Mouse (Mus musculus): ENCODE measurements around the gene Cyp2d9.
A peak's percentile ranks its signal among the peaks of the same experiment; 100 is the strongest.
"Not testable (repeated sequence)": the region's sequence is repeated elsewhere in the genome, so short reads cannot be mapped to it uniquely, and the experiment has no call there.

The Cyp2d9 gene

GRCm38 (mm10) chr15:82433137-82433536 is at the start of gene Cyp2d9:
Cyp2d9 (plus strand) TSS chr15:82433437.
- no peak for DNase-seq (ENCODE audit: low spot score)

GRCm38 (mm10) chr15:82385729-82386128 is 47.5 kb upstream of the Cyp2d9 start:
- DNase-seq (ENCODE audit: low spot score) = no peak

DNA sequence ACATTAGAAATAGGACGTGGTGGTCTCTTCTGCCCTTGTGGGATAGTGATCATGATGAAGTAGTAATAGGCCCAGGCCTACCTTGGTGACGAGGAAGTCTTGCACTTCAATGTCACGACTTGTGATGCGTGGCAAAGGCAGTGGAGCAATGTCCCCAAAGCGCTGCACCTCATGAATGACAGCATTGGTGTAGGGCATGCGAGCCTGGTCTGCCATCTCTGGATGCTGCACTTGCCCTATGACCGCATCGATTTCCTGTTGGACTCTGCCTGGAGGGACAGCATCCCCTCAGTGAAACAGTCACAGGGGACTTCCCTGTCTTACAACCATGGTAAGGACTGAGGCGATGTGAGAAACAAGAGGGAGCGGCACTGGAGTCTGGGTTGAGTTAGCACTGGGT is 43.3 kb upstream of the Cyp2d9 start:
- DNase-seq (ENCODE audit: low spot score) = not testable (repeated sequence)

DNA sequence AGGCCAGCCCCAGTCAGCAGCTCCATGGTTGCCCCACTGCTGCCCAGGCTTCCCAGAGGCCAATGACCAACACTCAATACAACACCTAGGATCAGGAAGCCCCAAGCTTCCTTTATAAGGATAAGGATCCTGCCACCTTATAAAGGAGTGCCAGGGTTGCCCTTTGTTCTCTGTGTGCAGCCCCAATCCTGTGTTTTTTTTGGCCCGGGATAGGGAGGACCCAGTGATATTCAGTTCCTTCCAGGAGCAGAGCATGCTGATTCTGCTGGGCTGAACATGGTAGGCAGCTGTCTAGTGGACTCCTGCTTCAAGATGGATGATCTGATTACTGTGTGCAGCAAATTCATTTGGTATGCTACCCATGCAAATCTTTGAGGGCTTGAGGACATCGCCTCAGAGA is 39.3 kb upstream of the Cyp2d9 start, which contains the start of gene Cyp2d11:
Cyp2d11 (minus strand) TSS at position 101 of the 400 bp plus-strand sequence.
- not testable (repeated sequence) for DNase-seq (ENCODE audit: low spot score)

DNA sequence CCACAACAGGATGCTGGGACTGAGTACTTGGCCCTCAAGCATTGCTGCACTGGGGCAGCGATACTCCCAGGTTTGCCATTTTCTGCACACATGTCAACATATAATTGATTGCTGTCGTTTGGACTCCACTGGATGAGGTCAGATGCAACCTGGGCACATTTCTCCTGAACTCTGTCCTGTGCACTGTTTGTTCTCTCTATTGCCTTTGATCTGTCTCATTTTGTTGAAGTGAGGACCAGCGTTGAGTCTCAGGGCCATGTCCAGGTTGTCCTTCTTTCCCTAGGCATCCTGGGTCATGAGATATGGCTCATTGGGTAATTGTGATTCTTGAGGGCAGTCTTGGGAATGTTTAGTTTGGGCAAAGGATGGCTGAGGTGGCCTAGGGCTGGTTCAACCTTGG is 37.3 kb upstream of the Cyp2d9 start:
- DNase-seq (ENCODE audit: low spot score) = not testable (repeated sequence)

DNA sequence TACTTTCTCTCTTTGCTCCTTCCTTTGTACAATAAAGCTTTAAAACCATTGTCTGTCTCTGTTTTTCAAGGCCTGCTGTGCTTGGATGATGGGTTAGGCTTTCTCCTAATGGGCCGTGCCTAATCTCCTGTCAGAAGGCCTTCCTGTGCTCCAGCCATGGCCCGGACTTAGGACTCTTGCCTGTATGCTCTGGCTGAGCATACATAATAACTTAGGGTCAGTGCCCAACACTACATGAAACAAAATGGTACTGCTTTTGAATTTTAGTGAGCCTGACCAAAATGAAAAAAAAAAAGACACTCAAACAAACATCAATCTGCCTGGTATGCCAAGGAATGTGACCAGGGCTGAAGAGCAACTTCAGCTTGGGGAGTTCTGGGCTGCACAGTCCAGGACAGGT is 31.7 kb upstream of the Cyp2d9 start:
- DNase-seq (ENCODE audit: low spot score) = peak; percentile 40

DNA sequence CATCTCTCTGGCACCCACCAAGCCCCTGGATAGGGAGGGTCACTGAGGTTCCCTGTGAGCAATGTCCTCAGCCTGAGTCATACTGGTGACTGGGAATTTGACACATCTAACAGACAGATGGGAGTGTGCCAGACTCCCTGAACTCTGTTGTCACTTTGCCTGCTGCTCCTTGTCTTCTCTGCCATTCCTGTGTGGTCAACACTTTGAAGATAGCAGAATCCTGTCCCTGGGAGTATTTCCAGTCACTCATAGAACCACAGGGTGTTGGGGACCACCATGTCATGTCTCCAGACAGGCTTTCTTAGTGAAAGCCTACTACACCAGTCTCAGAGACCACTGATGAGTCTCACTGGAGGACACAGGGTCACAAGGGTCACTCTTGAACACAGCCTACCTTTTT is 31.1 kb upstream of the Cyp2d9 start:
- no peak for DNase-seq (ENCODE audit: low spot score)

DNA sequence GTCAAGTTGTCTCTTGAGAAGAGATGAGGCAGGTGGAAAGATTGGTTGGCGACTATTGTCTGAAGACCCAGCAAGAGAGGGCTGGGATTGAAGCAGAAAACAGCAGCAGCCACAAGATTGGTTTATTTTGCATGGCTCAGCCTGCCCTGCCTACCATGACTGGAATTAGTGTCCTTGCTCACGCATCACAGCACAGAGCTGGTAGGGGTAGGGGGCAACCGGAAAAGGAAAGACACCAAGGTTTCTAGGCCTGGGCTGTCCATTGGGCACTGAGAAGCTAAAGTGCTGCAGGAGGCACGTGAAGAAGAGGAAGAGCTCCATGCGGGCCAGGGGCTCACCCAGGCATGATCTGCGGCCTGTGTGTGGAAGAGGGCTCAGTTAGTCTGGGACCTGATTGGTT is 30.5 kb upstream of the Cyp2d9 start:
- no peak for DNase-seq (ENCODE audit: low spot score)

DNA sequence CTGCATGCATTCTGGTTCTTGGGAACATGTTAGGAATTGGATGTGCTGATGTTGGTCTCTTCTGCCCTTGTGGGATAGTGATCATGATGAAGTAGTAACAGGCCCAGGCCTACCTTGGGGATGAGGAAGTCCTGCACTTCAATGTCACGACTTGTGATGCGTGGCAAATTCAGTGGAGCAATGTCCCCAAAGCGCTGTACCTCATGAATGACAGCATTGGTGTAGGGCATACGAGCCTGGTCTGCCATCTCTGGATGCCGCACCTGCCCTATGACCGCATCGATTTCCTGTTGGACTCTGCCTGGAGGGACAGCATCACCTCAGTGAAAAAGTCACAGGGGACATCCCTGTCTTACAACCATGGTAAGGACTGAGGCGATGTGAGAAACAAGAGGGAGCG is 29.6 kb upstream of the Cyp2d9 start:
- DNase-seq (ENCODE audit: low spot score) = no peak

GRCm38 (mm10) chr15:82404163-82404562 is 29.1 kb upstream of the Cyp2d9 start:
- no peak for DNase-seq (ENCODE audit: low spot score)

DNA sequence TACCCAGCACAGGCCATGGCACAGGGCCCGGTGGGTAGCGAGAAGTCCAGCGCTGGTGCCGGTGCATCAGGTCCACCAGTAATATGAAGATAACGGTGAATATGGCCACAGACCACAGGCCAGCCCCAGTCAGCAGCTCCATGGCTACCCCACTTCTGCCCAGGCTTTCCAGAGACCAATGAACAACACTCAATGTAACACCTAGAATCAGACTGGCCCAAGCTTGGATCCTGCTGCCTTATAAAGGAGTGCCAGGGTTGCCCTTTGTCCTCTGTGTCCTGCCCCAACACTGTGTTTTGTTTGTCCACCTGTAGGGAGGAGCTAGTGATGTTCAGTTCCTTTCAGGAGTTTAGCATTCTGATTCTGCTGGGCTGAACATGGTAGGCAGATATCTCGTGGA is 26.3 kb upstream of the Cyp2d9 start, which contains the start of gene Cyp2d10:
Cyp2d10 (minus strand) TSS at position 215 of the 400 bp plus-strand sequence.
- no peak for DNase-seq (ENCODE audit: low spot score)

- no peak for DNase-seq (ENCODE audit: low spot score)
Observed at GRCm38 (mm10) chr15:82407536-82407935, 25.7 kb upstream of the Cyp2d9 start.

DNA sequence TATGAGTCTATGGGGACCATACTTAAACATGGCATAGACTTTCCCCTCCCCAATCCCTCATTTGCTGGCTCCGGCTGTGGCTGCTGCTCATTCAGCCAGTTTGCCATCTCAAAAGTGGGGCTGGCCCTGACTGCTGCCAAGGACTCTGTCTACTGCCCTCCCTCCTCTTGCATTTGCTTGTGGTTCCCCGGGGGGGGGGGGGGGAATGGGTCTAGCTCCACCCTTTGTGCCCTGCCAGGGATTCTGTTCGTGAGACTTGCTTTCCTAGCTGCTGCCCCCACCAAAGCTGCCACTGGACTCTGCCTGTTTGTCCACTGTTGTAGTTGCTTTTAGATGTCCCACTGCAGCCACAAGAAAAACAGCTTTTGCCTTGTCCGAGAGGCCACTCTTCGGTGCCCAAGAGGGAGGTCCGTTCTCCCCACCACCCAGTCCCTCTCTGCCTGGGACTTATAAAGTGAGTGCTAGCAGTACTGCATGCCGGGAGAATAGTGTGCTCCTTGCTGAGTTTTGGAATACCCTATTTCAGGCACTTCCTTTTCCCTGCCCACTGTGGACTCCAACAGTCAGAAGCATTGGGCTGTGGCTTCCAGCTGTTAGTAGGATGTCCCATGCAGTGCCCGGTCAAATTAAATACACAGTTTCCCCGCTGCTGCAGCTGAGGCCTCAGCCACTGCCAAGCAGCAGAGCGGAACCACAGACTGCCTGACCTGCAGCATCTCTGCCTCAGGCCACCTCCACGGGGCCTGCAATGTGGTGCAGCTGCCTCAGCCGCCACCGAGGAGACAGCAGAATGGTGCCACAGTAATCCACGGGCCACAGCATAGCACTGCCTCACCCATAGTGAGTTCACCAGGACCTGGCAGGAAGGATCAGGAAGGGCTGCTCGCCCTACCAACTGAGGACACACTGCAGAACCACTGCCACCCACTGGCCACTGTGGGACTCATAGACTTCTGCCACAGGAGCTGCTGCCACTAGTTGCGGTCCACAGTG is 16.1 kb upstream of the Cyp2d9 start:
- peak; percentile 85 for DNase-seq (ENCODE audit: low spot score)

DNA sequence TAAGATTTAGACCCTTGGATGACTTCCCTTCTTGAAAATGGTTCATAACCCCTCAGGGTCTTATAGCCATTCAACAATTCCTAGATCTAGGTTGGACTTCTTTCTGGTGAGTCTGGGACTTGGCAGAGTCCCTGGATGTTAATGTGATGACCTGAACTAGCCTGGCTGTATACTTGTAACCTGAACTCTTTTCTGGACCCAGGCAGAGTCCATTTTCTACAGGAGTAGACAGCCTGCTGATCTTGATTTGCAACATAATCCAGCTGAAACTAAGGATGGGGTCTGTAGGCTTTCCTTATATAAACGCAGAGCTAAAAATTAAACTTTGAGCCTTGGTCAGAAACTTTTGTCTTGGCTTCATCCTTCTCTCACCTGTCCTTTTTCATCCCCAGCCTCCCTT is 14.6 kb upstream of the Cyp2d9 start:
- DNase-seq (ENCODE audit: low spot score) = no peak

- DNase-seq (ENCODE audit: low spot score) = no peak
Observed at GRCm38 (mm10) chr15:82422935-82423334, 10.3 kb upstream of the Cyp2d9 start.

DNA sequence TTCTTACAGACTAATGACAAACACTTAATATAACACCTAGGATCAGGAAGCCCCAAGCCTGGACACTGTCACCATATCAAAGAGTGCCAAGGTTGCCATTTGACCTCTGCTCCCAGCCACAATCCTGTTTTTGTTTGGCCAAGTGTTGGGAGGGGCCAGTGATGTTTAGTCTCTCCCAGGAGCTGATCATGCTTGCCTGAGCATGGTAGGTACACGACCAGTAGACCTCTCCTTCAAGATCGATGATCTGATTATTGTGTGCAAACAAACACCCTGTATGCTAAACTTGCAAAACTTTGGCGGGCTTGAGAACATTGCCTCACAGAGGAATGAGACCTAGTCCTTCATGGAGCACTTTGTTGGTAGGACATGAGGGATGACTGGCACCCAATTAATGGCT is 9.8 kb upstream of the Cyp2d9 start:
- no peak for DNase-seq (ENCODE audit: low spot score)

- no peak for DNase-seq (ENCODE audit: low spot score)
Observed at GRCm38 (mm10) chr15:82433621-82434020, 384 bp downstream of the Cyp2d9 start.

DNA sequence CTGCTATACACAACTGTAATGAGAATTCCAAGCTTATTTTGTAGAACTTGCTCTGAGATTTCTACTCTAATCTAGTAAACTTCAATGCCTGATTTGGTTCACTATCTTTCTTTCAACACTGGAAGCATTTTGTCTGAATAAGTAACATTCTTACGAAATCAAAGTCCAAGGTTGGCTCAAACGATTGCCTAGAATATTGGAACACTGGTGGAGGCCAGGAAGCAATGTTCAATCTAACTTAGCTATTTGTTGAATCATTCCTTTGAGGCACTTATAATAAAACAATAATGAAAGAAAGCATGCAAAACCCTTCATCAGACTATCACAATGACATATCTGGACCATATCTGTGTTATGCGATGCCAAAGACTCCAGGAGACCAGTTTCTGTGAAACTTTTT is 1.3 kb downstream of the Cyp2d9 start:
- DNase-seq (ENCODE audit: low spot score) = no peak

GRCm38 (mm10) chr15:82435011-82435410 is 1.8 kb downstream of the Cyp2d9 start:
- DNase-seq (ENCODE audit: low spot score) = no peak

DNA sequence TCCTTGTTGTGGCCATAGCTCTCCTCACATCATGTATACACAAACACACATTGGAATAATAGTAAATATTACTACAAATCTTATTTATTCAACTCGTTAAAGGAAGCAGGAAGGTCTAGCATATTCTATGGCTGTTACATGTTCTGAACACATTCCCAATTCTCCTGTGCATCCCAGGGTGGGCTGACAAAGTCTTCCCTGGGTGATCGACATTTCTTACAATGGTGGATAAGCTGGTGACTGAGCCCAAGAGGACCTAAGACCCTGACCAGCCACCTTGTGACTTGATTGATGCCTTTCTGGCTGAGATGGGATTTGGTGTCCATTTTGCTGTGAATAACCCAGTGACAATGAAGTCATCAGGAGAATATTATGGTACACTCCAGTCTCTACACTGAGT is 2.4 kb downstream of the Cyp2d9 start:
- no peak for DNase-seq (ENCODE audit: low spot score)

- DNase-seq (ENCODE audit: low spot score) = no peak
Observed at GRCm38 (mm10) chr15:82437975-82438617, 4.9 kb downstream of the Cyp2d9 start.

DNA sequence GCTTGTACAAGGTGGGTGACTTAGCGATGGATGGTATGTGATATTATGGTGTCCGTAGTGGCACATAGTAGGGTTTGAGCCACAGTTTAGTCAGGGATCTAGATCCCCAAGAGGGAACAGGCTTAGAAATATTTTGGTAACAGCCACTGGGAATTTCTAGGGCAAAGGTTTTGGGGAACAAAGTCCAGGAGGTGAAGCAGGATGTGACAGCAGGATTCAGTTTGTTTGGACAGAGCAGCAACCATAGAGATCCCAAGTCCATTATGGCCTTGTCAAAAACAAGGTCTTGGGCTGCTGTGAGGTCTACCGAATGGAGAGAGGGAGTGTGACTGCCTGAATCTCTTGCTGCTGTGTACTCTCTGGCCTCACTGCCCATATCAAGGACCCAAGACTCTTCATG is 10.4 kb downstream of the Cyp2d9 start:
- DNase-seq (ENCODE audit: low spot score) = no peak

GRCm38 (mm10) chr15:82445196-82445595 is 12.0 kb downstream of the Cyp2d9 start:
- no peak for DNase-seq (ENCODE audit: low spot score)
